Mouse (Mus musculus) heart, postnatal 0 days (tissue): ENCODE results near the gene Osbp2. TPM values are rescaled to one million over a fixed set of nuclear protein-coding genes. Genes with fewer than 3 reads are reported as not detected.

Experiments
- ATAC-seq: fragments of 200-750 bp; cut with Nextera tagmentation; 2 replicates; pipeline ENCODE4 v1.8.0; 2017; ENCODE audit warnings: low read depth, moderate number of reproducible peaks, moderate library complexity; ENCODE audit not compliant: insufficient read depth
- DNase-seq: peaks from one replicate; pipeline ENCODE4 v3.0.0-alpha.2; 2016; ENCODE audit warnings: low spot score
- H3K27ac ChIP-seq: fragments of 300-500 bp; sonication (generic); 2 replicates; pipeline ENCODE4 v1.5.1; 2014; ENCODE audit warnings: low read depth, mild to moderate bottlenecking
- H3K27me3 ChIP-seq: fragments of 300-500 bp; sonication (generic); 2 replicates; pipeline ENCODE4 v1.6.1; 2014; ENCODE audit warnings: low read length, mixed read lengths; ENCODE audit not compliant: control insufficient read depth, insufficient read depth
- H3K36me3 ChIP-seq: fragments of 300-500 bp; sonication (generic); replicated peaks from 2 replicates; pipeline ENCODE4 v1.6.1; 2014; ENCODE audit warnings: low read length, mixed read lengths; ENCODE audit not compliant: control insufficient read depth, insufficient read depth
- H3K4me1 ChIP-seq: fragments of 300-500 bp; sonication (generic); 2 replicates; pipeline ENCODE4 v1.6.1; 2014; ENCODE audit warnings: antibody characterized with exemption; ENCODE audit not compliant: control insufficient read depth, insufficient read depth
- H3K4me2 ChIP-seq: fragments of 300-500 bp; sonication (generic); 2 replicates; pipeline ENCODE4 v1.6.1; 2014; ENCODE audit warnings: low read depth, mild to moderate bottlenecking, low read length, moderate library complexity
- H3K4me3 ChIP-seq: fragments of 300-500 bp; sonication (generic); 2 replicates; pipeline ENCODE4 v1.5.1; 2014; ENCODE audit warnings: low read depth, low read length
- H3K9ac ChIP-seq: fragments of 300-500 bp; sonication (generic); replicated peaks from 2 replicates; pipeline ENCODE4 v1.6.1; 2014; ENCODE audit warnings: low read depth, low read length, mixed read lengths
- H3K9me3 ChIP-seq: fragments of 300-500 bp; sonication (generic); replicated peaks from 2 replicates; pipeline ENCODE4 v1.6.1; 2016; ENCODE audit warnings: low read length; ENCODE audit not compliant: control insufficient read depth
- CTCF ChIP-seq: IDR thresholded peaks from 2 replicates; pipeline ENCODE4 v1.5.1; 2016; ENCODE audit warnings: antibody characterized with exemption, control low read depth, low read depth
- EP300 ChIP-seq: IDR thresholded peaks from 2 replicates; pipeline ENCODE4 v1.6.1; 2016; ENCODE audit warnings: antibody characterized with exemption, low read depth
- WGBS: fragments of 180-500 bp; shearing (Covaris S2); extraction: QIAGEN DNeasy Blood & Tissue Kit; methylation state at CpG from one replicate; pipeline ENCODE4 v1.1.7; 2014; 5-methylcytosine and 5-hydroxymethylcytosine counted together
- polyA plus RNA-seq: library from polyadenylated mRNA; unstranded; fragments of >200 nt; fragmentation: Nextera tagmentation; extraction: Ambion mirVana; gene quantifications from 2 replicates; pipeline ENCODE4 v1.2.1, GENCODE M21; 2015
- total RNA-seq: library from RNA; depleted of rRNA; stranded (reverse); fragments of >200 nt; gene quantifications from 2 replicates; pipeline ENCODE4 v1.2.3, GENCODE M21; 2014; ENCODE audit warnings: low replicate concordance

Gene Osbp2
- total and polyA plus RNA-seq, 2 experiments from 2014 or later: 2.9 to 8.9 TPM

- H3K4me1 ChIP-seq: peaks cover 25% of the 10 kb centered on the region
- DNase-seq: no peak
- H3K27ac ChIP-seq: no peak overlapping the region
- no peak for TF ChIP-seq CTCF
- TF ChIP-seq EP300: no peak
- no peaks in the 10 kb centered on the region for H3K9me3 ChIP-seq
- 77% methylated on average over 4 of the region's 4 CpGs for WGBS
- H3K36me3 ChIP-seq: peaks cover 5% of the 10 kb centered on the region; the same call in 1 of the 2 replicates
- ATAC-seq: no peak
- no peak overlapping the region for H3K9ac ChIP-seq
- no peak overlapping the region for H3K4me2 ChIP-seq
- no peaks in the 10 kb centered on the region for H3K27me3 ChIP-seq
- no peak overlapping the region for H3K4me3 ChIP-seq
Observed at GRCm38 (mm10) chr11:3909236-3909635, 45.5 kb upstream of the Osbp2 start.

GRCm38 (mm10) chr11:3905446-3905845 is 41.7 kb upstream of the Osbp2 start:
- 69% methylated on average over 1 of the region's 1 CpGs for WGBS
- H3K9me3 ChIP-seq: no peaks in the 10 kb centered on the region
- no peak overlapping the region for H3K4me2 ChIP-seq
- H3K27ac ChIP-seq: no peak overlapping the region
- H3K27me3 ChIP-seq: no peaks in the 10 kb centered on the region
- DNase-seq (no peak), ATAC-seq (no peak)
- peaks cover 3% of the 10 kb centered on the region for H3K4me1 ChIP-seq
- no peak for TF ChIP-seq CTCF
- TF ChIP-seq EP300: no peak
- H3K36me3 ChIP-seq: peaks cover 5% of the 10 kb centered on the region; the same call in 1 of the 2 replicates
- no peak overlapping the region for H3K9ac ChIP-seq
- no peak overlapping the region for H3K4me3 ChIP-seq

- Histone ChIP-seq H3K4me2 (no peak overlapping the region), H3K27ac (no peak overlapping the region), H3K4me3 (no peak overlapping the region), H3K4me1 (peaks cover 3% of the 10 kb centered on the region), H3K9me3 (no peaks in the 10 kb centered on the region), H3K27me3 (no peaks in the 10 kb centered on the region), H3K36me3 (peaks cover 5% of the 10 kb centered on the region; the same call in 1 of the 2 replicates), H3K9ac (no peak overlapping the region)
- no peak for ATAC-seq
- TF ChIP-seq CTCF: no peak
- TF ChIP-seq EP300: no peak
- WGBS: 69% methylated on average over 6 of the region's 6 CpGs
- DNase-seq: no peak
Observed at GRCm38 (mm10) chr11:3904673-3905072, 41.0 kb upstream of the Osbp2 start.

- ATAC-seq: no peak
- H3K4me3 ChIP-seq: no peak overlapping the region
- peaks cover 15% of the 10 kb centered on the region for H3K36me3 ChIP-seq
- peaks cover 3% of the 10 kb centered on the region for H3K4me1 ChIP-seq
- 61% methylated on average over 5 of the region's 5 CpGs for WGBS
- H3K27me3 ChIP-seq: no peaks in the 10 kb centered on the region
- no peak overlapping the region for H3K4me2 ChIP-seq
- no peak for DNase-seq
- H3K27ac ChIP-seq: no peak overlapping the region
- H3K9me3 ChIP-seq: no peaks in the 10 kb centered on the region
- TF ChIP-seq EP300 (no peak), CTCF (no peak)
- H3K9ac ChIP-seq: no peak overlapping the region
Observed at GRCm38 (mm10) chr11:3903046-3903445, 39.3 kb upstream of the Osbp2 start.

- Histone ChIP-seq H3K4me2 (no peak overlapping the region), H3K9me3 (no peaks in the 10 kb centered on the region), H3K27me3 (no peaks in the 10 kb centered on the region), H3K4me1 (peaks cover 3% of the 10 kb centered on the region), H3K4me3 (no peak overlapping the region), H3K9ac (no peak overlapping the region), H3K36me3 (peaks cover 16% of the 10 kb centered on the region), H3K27ac (no peak overlapping the region)
- WGBS: 95% methylated on average over 3 of the region's 3 CpGs
- ATAC-seq (no peak), DNase-seq (no peak)
- TF ChIP-seq CTCF (no peak), EP300 (no peak)
Observed at GRCm38 (mm10) chr11:3902516-3902915, 38.8 kb upstream of the Osbp2 start.

- no peak overlapping the region for H3K27ac ChIP-seq
- H3K36me3 ChIP-seq: peaks cover 19% of the 10 kb centered on the region
- no peak overlapping the region for H3K9ac ChIP-seq
- H3K4me1 ChIP-seq: peaks cover 3% of the 10 kb centered on the region
- ATAC-seq: no peak
- no peak for TF ChIP-seq CTCF
- no peak for TF ChIP-seq EP300
- no peak for DNase-seq
- 60% methylated on average over 6 of the region's 6 CpGs for WGBS
- H3K4me2 ChIP-seq: no peak overlapping the region
- H3K9me3 ChIP-seq: no peaks in the 10 kb centered on the region
- no peak overlapping the region for H3K4me3 ChIP-seq
- H3K27me3 ChIP-seq: no peaks in the 10 kb centered on the region
Observed at GRCm38 (mm10) chr11:3900296-3900695, 36.6 kb upstream of the Osbp2 start.
